Mouse (Mus musculus) layer of hippocampus, adult 8-10 months (tissue): Measurements from ENCODE around the gene Sspn. TPM values are rescaled to one million over a fixed set of nuclear protein-coding genes. Genes with fewer than 3 reads are reported as not detected.

ENCODE experiments used
- DNase-seq, 2 experiments: peaks; one replicate each; pipeline ENCODE4 v3.0.0; 2022; ENCODE audit warnings: low spot score in 2 of 2
- total RNA-seq, 4 experiments: library from RNA; stranded (reverse); gene quantifications; 2 replicates each; pipeline ENCODE4 v1.2.4; 2022

Gene Sspn
- total RNA-seq, 4 experiments from 2014 or later: 4.8 to 7.4 (median 6.1) TPM

DNA sequence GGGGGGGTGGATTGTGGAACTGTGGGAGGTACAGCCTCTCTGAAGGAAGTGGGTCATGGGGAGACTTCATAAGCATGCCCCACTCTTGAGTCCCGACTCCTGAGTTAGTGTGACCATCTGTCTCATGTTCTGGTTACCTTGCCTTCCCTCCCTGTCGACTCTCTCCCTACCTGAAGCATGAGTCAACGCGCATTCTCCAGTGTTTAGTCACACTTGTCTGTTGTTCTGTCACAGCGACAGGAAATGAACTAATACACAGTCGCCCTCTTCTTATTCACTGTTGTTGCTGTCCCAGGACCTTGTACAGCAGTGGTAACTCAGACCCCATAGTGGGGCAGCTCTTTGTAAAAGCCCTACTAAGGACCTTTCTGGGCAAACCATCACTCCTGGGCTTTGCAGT is 41.4 kb downstream of the Sspn start:
- no peak for DNase-seq

DNA sequence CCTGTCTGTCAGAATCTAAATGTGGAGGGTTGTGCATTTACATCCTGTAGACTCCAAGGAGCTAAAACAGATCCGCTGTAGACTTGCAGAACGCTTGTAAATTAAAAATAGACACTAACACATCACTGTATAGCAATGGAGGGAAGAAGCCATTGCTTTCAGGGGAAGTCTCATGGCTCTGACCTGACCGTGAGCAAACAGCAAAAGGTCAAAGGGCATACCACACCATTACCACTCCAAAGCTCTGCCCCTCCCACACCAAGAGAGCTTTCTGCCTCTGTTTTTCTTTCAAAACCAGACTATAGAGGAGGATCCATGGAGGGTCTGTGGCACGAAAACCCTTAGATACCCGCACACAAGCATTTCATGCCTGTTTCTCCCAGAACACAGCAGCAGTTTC is 41.9 kb downstream of the Sspn start:
- DNase-seq: no peak

DNA sequence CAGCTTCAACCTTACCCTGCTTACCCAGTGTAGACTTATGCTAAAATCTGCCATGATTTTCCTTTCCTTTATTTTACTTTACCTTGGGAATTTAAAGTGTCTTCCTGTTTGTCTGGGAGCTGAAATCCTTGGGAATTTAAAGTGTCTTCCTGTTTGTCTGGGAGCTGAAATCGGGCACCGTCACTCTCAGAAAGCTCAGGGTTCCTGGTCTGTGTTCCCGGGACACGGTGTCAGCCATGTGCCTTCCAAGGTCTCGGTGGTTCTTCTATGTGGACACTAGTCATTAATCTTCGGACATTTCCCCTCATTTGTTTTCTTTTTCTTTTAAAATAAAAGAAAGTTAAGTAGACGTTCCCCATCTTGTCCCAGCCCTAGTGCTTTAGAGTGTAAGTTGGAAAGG is 43.3 kb downstream of the Sspn start:
- no peak for DNase-seq

DNA sequence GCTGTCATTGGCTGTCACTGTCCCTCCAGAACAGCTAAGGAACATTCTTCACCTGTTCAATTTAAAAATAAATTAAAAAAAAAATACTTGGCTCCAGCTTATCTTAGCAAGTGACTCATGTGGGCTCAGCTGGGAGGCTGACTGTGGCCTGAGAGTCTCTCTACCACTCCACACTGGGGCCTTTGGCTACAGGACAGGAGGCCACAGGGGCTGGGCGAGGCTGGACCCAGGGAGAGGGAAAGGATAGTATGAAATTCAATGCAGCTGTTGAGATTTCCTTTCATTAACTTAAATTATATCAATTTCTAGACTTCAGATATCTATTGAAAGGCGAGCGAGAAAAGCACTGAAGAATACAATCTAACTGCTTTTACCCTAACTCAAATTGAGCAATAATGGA is 45.9 kb downstream of the Sspn start:
- DNase-seq: no peak

DNA sequence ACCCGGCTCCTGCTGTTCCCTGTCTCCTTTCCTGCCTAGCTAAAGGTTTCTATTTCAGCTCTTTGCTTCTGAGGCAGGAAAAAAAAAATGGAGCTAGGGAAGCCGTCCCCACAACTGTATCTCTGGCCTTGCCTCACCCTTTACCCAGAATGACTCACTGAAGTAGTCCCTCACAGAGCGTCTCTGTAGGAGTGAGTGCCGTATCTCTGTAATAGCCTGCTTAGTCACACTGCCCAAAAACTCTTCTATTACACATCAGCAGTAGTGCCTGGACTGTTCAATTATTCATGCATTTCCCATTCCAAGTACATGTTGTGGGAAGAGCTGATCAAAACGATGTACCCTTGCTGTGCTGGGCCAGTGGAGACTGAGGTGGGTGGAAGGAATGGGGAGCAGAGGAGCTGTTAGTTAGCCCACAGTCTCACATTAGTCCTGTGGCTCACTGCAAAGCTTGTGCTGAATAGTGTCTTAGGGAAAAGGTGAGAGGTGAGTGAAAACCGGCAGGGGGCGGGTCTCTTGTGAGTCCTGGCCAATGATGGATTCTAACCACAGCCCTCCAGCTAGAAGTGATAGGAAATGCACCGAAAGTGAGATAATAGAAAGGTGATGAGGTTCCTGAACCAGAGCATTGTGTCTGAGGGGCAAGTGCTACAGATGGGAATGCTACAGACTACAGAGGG is 46.5 kb downstream of the Sspn start:
- DNase-seq: no peak

DNA sequence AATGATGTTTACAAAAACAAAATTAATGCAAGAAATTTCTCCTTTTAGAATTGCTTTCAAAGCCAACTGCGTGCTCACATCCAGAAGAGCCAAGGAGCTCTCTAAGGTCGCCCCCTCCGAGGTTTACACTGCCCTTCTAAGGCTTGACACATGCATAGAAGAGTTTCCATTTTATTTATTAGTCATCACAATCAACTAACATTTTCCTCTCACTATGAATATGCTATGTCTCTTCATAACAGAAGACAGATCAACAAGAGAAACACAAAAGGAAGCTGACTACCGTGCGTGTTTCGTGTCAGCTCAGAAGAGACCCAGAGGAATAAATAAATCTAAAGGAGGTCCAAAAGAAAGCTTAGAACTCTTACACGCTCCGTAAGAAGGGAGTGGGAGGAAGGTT is 49.6 kb downstream of the Sspn start:
- DNase-seq: no peak

DNA sequence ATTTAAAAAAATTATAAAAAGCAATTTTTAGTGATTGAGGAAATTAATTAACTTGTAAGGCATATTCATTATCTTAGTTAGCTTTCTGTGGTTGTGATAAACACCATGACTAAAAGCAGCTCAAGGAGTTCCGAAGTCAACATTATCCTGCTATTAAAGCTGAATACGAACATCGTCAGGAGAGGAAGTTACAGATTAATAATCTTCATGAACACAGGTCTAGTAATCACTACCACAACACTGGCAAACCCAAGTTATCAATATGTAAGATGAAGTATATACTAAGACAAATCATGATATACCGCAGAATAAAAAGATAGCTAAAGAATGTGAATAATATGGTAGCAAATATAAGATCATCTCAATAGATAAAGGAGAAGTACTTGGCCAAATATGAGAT is 50.9 kb downstream of the Sspn start:
- no peak for DNase-seq

DNA sequence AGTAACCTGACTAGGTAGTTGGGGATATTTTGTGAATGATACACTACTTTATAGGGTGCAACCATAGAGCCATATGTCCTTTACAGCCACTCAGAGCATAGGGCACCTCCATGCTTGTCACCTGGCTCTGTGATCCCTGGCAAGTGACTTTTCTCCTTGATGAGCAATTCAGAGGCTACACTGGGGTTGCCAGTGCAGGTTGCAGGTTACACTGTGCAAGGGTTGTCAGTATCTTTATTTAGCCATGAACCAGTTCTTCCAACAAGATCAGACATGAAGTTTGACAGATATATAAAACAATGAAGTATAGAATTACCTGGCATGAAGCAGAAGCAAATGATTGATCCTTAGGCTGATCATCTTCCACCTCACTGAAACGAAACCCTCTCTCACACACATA is 59.1 kb downstream of the Sspn start:
- DNase-seq: no peak

DNA sequence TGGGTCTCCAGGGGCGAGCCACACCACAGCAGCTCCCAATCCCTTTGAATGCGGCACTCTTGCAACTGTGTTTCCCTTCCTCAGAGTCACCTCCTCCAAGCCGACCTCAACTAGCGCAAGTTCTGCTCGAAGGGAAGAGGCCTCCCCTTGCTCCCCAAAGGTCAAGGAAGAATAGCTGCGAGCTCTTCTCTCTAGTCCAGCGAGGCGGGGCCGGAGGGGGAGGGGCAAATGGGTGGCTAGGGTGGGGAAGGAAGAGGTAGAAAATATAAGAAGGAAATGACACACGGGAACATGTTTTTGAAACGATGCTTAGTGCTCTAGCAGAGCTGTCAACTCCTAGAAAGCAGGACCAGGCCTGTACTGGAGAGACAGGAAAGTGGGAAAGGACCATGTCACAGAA is 61.1 kb downstream of the Sspn start:
- no peak for DNase-seq

DNA sequence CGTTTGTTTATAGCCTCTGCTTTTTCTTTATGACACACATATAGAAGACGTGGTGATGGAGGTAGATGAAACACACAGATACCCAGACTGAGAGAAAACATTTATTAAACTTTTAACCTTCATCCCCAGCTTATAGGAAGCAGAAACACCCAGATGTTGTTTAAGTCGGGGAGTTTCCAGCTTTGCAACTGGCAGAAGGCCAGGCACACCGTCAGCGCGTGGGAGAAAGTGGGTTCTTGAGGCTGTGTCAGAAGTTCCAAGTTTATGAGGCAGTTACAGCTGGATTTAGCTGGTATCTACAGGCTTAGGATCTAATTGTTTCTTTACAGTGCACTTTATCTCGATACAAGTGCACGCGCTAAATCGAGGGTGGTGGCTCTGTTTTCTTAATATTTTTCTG is 61.5 kb downstream of the Sspn start:
- no peak for DNase-seq

DNA sequence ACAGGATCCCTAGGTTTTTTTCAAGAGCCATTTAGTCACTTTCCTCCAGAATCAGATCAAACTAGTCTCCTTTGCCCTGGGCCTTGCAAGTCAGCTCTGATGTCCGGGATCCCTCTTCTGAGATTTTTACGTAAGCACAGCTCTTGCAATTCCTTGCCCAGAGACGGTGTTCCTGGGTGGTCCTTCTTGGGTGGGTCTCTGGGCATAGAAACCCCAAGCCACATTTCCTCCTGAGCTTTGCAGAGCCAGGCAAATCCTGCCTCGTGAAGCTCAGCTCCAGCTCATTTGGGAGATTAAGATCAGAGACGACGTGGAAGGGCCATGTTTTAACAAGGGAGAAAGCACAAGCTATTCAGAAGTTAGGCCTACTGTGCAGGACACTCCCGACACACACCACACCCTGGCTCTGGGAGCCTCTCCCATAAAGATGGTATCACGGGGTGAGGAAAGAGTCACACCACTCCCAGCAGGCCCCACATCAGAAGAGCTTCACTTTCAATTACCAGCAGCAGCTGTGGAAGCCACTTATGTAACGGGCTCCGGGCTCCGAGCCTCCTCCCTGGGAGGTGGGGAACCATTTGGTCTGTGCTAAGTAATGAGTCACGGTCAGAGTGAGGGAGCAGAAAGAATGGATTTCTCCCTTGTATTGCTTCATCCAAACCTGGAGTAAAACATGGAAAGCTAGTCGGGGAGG is 67.0 kb downstream of the Sspn start:
- peak; percentile 80 to 81 for DNase-seq

DNA sequence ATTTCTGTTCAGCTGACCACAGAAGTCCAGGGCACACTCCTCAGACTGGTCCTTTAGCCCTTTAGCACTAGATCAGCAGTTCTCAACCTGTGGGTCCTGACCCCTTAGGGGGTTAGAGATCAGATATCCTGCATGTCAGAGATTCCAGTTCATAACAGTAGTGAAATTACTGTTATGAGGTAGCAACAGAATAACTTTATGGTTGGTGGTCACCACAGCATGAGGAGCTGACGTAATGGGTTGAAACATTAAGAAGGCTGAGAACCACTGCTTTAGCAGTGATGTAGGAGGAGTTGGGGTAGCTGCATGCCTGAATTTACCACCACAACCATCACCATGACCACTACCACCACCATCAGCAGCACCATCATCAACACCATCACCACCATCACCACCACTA is 69.3 kb downstream of the Sspn start:
- no peak for DNase-seq

DNA sequence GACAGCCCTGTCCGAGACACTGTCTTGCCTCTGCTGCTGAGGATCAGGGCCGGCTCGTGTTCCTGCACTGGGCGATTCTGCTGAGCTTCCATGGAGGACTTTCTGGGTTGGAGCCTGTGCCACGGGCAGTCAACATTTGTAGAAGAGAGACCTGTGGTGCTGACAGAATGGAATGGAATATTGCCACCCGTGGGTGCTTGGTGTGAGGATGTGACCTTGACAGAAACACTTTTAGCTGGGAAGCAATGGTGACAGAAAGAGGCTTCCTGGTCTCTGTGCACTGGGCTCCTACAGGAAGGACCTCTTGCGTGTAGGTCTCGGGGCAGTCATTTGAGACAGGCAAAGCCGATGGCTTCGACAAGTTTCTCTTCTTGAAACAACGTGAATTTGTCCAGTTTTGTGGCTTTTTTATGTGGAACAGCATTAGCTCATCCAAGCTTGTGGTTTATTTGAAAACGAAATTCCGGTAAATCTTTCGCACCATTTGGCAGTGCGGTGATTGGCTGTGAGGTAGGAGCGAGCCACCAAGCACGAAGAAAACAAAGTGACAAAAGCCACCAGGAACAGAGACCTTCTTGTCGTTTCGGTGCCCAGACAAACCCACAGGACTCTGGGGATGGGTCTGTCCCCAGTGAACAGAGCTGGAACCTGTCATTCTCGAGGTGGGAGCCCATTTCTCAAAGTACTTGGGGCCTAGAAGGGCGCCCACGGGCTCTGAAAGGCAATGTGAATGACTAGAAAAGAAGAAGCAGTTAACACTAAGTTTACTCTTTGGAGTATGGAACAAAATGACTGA is 70.2 kb downstream of the Sspn start:
- no peak for DNase-seq

DNA sequence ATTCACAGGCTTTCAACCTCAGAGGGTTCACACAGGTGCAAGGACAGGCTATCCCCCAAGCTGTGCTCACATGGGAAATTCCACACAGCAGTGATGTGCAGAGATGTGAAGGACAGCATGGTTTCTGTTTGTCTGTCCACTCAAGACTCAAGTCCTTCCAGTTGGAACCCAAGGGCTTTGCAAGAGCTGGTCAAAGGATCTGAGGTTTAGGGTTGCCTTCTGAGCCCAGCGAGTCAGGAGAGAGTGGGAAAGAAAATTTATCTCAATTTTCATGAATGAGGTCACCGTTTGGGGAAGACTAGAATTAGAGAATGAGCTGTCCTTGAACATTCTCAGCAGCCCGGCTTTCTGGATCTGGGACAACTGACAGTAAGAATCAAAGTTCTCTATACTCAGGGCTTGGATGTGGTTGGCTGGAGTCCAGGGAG is 72.7 kb downstream of the Sspn start:
- no peak for DNase-seq

DNA sequence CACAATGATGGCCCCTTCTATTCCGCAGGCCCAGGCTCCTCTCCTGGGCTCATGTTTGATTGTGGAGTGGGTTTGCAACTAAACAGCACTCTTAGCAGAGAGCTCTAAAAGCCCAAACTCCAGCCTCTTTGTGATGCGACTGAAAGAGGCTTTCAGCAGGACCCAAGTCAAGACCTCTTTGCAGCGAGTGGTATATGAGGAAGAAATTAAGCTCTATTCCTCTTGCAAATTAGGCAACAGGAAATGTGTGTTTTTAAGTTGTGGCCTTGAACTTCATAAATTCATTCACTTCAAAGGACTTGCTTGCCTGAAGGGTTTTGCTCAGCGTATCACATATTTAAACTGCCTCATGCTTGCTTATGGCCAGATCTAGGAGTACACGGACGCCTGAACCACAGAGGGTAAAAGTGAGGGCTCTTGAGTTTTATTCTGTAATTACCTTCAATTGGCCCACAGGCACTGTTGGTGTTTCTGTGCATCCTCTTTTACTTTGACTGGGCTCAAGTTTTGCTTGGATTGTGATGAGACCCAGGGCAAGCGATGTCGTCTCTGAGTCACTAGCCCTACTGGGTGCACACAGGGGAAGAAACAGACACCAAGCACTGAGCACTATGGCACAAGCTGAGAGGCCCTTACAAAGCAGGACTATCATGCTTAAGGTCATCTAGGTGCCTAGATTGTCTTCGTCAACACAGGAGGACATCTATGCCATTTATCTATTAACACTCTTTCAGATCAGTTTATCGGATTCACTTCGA is 73.9 kb downstream of the Sspn start:
- DNase-seq: no peak

DNA sequence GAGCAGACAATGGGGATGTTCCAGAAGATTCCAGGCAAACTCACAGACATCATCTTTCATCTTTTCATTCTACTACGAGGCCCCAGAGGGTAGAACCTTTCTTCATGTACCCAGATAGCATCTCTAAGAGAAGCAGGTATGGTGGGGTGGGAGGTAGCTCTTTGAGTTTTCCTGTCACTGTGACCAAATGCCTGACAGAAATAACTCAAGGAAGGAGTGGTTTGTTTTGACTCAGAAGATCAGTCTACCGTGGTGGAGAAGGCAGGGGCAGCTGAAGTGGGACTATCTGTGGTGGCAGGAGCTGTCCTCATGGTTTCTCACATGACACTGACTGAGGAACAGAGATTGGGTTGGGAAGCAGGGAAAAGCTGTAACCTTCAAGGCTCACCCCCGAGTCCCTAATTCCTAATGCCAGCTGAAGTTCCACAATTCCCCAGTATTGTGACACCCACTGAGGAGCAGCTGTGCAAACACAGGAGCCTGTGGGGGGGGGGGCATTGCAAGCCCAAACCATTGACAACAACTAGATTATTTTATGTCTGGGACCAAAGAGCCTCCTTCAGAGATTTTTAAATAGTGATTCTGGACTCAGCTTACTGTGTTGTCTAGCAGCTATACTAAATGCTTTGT is 74.6 kb downstream of the Sspn start:
- no peak for DNase-seq

DNA sequence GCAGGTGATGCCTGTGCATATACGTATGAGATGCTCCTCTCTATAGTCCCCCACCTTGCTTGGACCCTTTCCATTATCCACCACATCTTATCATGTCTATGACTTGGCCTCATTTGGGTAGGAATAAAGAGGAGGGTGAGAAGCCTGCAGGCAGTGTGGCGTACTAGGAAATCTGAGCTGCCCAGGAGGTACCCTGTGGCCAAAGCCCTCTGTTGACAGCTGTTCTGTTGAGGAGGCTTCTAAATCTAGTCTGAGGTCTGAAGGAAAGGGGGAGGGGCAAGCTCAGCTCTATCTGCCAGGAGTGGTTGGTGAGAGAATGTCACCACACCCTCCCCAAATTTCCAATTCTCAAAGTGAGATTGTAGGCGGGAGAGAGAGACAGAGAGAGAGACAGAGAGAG is 75.3 kb downstream of the Sspn start:
- DNase-seq: no peak

DNA sequence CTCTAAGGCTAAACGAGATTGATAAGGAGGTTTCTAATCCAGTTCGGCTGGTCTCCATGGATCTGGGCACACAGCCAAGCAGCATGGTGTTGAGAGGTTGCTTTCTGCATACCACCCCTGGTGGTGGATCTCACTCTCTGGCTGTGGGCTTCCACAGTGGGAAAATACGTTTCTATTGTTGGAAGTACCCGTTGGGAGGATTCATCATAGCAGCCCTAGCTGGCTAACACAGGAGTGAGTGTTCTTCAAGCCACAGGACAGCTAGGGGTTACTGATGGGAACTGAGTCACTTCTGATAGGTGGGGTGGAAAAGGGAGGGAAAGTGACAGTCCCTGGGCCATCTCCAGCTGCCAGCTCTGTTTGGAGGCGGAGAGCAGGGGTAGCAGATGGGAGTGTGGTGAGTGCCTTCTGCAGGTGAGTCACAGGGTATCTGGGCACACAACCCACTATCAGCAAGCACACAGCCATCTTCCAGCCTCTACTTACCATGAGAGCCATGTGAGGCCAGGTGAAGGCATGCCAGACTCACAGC is 77.1 kb downstream of the Sspn start:
- DNase-seq: peak; percentile 49 to 60

DNA sequence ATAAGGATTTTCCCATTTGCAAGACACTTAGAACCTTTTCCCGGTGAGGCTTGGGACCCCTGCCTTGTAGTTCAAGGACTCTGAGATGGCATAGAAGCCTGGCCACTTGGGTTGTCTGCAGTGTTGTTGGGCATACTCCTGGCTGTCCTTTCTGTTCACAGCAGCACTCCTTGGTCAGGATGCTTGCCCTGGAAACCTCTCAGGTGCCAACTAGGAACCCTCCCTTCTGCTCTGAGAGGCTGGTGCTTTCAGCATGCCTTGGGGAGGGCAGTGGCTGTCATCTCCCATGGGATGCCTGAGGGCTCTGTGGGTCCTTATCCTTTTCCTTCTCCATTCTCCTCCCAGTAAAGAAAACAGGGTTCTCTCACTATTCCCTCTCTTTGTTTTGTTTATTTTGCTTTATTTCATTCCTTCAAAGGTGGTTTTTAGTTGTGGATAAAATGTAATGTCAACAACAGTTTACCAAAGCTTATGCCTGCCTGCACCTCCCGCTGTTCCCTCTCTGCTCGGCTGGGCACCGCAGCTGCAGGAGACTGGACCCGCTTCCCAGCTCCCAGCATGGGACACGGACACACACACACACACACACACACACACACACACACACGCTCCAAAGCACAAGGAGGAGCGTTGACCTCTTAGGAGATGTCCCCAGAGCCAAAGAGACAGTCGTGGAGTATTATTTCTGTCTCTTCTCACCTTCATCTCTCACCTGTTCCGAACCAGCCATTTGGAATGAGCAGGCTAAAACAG is 77.9 kb downstream of the Sspn start:
- DNase-seq: no peak

DNA sequence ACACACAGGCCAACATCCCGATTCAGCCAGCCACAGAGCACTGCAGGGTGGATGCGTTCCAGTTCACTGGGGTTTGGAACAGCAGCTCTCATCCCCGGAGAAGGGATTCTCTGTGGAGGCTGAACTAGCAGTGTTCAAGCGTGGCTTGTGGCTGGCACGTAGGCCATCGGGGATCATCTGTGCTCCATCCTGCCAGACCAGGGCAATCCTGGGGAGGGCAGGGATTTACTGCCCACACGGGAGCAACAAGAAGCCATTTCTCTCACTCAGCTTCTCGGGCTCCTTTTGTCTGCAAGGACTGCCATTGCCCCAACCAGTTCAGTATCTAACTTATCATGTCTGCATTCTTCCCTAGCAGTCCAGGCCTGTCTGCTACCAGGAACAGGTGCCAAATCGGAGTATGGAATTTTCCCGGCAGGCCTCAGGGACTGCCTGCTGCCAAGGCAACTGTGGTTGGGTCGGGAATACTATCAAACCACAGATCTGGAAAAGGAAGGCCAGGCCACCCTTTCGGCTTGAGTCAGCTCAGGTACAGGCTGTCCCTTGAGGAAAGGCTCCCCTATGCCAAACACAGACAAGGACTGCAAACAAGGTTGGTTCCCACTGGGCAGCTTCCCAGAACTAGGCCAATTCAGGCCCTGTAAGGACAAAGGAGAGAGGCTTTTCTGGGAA is 78.8 kb downstream of the Sspn start:
- DNase-seq: peak in 1 of 2 experiments; percentile 56
